Mouse (Mus musculus): Measurements from ENCODE around the gene Igll1. TPM values are rescaled to one million over a fixed set of nuclear protein-coding genes. Genes with fewer than 3 reads are reported as not detected.

Gene Igll1
- 0.25 TPM in 1 of 2 replicates, not detected in the other for polyA plus RNA-seq (2012; rRNA removed)

DNA sequence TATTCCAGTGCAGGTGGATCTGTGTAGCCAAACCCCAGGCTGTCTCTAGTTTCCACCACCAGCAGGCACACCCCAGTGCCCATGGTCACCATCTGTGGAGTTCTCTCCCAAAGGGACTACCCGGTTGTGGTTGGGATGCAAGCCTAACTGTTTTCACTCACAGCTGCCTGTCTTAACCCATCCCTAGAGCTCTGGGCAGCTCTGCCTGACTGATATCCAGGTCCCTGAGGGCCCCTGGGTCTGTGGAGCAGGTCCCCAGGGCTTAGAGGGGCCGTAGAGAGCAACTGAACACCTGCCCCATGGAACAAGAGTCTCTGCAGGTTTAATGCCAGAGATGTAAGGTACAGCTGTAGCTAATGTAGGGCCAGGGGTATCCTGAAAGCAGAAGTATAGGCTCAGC lies at the start of gene Igll1:
Gene Igll1, minus strand, starts transcription at position 8 of the 400 bp plus-strand sequence.
- Histone ChIP-seq H3K27me3 (ENCODE audit: control insufficient read depth, insufficient read depth, low read length) (no peaks in the 10 kb centered on the region), H3K4me1 (ENCODE audit: control insufficient read depth, insufficient read depth, insufficient read length) (peaks cover 4% of the 10 kb centered on the region; the same call in 1 of the 2 replicates), H3K27ac (ENCODE audit: insufficient read depth, low read length) (no peak within 1 kb of the TSS), H3K4me3 (ENCODE audit: extremely low read depth, insufficient read depth, insufficient read length) (no peak within 1 kb of the TSS), H3K36me3 (ENCODE audit: control insufficient read depth, insufficient read depth, low read length) (no peaks in the 10 kb centered on the region)
- DNase-seq (ENCODE audit: low read depth in 1 of 2, low spot score in 2 of 2), result no peak
- TF ChIP-seq CTCF (IDR thresholded peaks at IDR 0.05; ENCODE audit: extremely low read depth, insufficient read depth, insufficient read length, insufficient replicate concordance), result no peak
- no peak for TF ChIP-seq POLR2A (IDR thresholded peaks at IDR 0.05; ENCODE audit: low read depth, low read length)
- 32% methylated on average over 2 of the region's 2 CpGs for WGBS

DNA sequence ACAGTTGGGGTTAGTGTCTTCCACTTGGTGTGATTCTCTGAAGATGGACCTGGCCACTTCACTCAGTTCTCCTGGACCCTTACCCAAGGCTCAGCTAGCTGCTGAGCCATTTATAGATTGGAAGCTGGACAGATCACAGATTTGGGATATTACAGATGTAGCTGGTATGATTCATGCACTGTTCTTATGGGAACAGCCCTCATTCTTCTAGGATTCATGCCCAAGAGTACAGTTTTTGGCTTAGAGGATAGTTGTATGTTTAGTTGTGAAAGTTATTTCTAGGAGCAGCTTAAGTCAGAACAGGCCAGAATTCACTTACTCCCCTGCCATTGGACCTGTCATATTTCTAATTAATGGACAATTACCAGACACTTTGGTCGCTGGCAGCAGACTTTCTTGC lies 49.7 kb upstream of the Igll1 start:
- H3K27me3 ChIP-seq (ENCODE audit: control insufficient read depth, insufficient read depth, low read length), result no peaks in the 10 kb centered on the region
- H3K4me3 ChIP-seq (ENCODE audit: extremely low read depth, insufficient read depth, insufficient read length), result no peak overlapping the region
- H3K4me1 ChIP-seq (ENCODE audit: control insufficient read depth, insufficient read depth, insufficient read length), result no peaks in the 10 kb centered on the region
- peaks cover 13% of the 10 kb centered on the region for H3K36me3 ChIP-seq (ENCODE audit: control insufficient read depth, insufficient read depth, low read length)
- TF ChIP-seq POLR2A (IDR thresholded peaks at IDR 0.05; ENCODE audit: low read depth, low read length) (no peak), CTCF (IDR thresholded peaks at IDR 0.05; ENCODE audit: extremely low read depth, insufficient read depth, insufficient read length, insufficient replicate concordance) (no peak)
- no peak for DNase-seq (ENCODE audit: low read depth in 1 of 2, low spot score in 2 of 2)
- no peak overlapping the region for H3K27ac ChIP-seq (ENCODE audit: insufficient read depth, low read length)
- WGBS, result 95% methylated on average over 1 of the region's 1 CpGs

- Histone ChIP-seq H3K4me3 (ENCODE audit: extremely low read depth, insufficient read depth, insufficient read length) (no peak overlapping the region), H3K27ac (ENCODE audit: insufficient read depth, low read length) (no peak overlapping the region), H3K36me3 (ENCODE audit: control insufficient read depth, insufficient read depth, low read length) (peaks cover 10% of the 10 kb centered on the region), H3K27me3 (ENCODE audit: control insufficient read depth, insufficient read depth, low read length) (no peaks in the 10 kb centered on the region), H3K4me1 (ENCODE audit: control insufficient read depth, insufficient read depth, insufficient read length) (no peaks in the 10 kb centered on the region)
- no peak for TF ChIP-seq POLR2A (IDR thresholded peaks at IDR 0.05; ENCODE audit: low read depth, low read length)
- peak; percentile 92; the same call in 1 of the 2 replicates for TF ChIP-seq CTCF (IDR thresholded peaks at IDR 0.05; ENCODE audit: extremely low read depth, insufficient read depth, insufficient read length, insufficient replicate concordance)
- 58% methylated on average over 13 of the region's 13 CpGs for WGBS
- peak; percentile 23 to 68 for DNase-seq (ENCODE audit: low read depth in 1 of 2, low spot score in 2 of 2)
Observed at GRCm38 (mm10) chr16:16911641-16912597, 48.1 kb upstream of the Igll1 start.

- 54% methylated on average over 6 of the region's 6 CpGs for WGBS
Observed at GRCm38 (mm10) chr16:16907799-16908198, 44.0 kb upstream of the Igll1 start.

DNA sequence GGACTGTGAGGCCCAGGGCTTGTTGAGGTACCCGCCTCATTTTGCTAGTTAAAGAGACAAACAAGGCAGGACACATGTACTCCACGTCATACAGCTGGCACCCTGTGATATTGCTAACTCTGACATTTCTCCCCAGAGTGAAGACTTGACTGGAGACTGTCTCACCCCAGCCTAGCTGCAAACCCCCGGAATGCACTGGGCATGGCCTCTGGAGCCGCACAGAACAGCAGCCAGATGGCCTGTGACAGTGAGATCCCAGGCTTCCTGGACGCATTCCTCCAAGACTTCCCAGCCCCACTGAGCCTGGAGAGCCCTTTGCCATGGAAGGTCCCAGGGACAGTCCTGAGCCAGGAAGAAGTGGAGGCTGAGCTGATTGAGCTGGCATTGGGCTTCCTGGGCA lies 39.4 kb upstream of the Igll1 start:
- 87% methylated on average over 5 of the region's 5 CpGs for WGBS
- Histone ChIP-seq H3K4me3 (ENCODE audit: extremely low read depth, insufficient read depth, insufficient read length) (no peak overlapping the region), H3K27ac (ENCODE audit: insufficient read depth, low read length) (no peak overlapping the region), H3K27me3 (ENCODE audit: control insufficient read depth, insufficient read depth, low read length) (no peaks in the 10 kb centered on the region), H3K4me1 (ENCODE audit: control insufficient read depth, insufficient read depth, insufficient read length) (no peaks in the 10 kb centered on the region), H3K36me3 (ENCODE audit: control insufficient read depth, insufficient read depth, low read length) (peaks cover 12% of the 10 kb centered on the region)
- DNase-seq (ENCODE audit: low read depth in 1 of 2, low spot score in 2 of 2), result no peak
- TF ChIP-seq POLR2A (IDR thresholded peaks at IDR 0.05; ENCODE audit: low read depth, low read length) (no peak), CTCF (IDR thresholded peaks at IDR 0.05; ENCODE audit: extremely low read depth, insufficient read depth, insufficient read length, insufficient replicate concordance) (no peak)

More at GRCm38 (mm10) chr16:16907799-16908198, 44.0 kb upstream of the Igll1 start:
- peaks cover 13% of the 10 kb centered on the region for H3K36me3 ChIP-seq (ENCODE audit: control insufficient read depth, insufficient read depth, low read length)
- H3K27me3 ChIP-seq (ENCODE audit: control insufficient read depth, insufficient read depth, low read length), result no peaks in the 10 kb centered on the region
- peak overlapping the region; percentile 46 for H3K27ac ChIP-seq (ENCODE audit: insufficient read depth, low read length)
- no peak overlapping the region for H3K4me3 ChIP-seq (ENCODE audit: extremely low read depth, insufficient read depth, insufficient read length)
- H3K4me1 ChIP-seq (ENCODE audit: control insufficient read depth, insufficient read depth, insufficient read length), result no peaks in the 10 kb centered on the region
- TF ChIP-seq POLR2A (IDR thresholded peaks at IDR 0.05; ENCODE audit: low read depth, low read length) (no peak), CTCF (IDR thresholded peaks at IDR 0.05; ENCODE audit: extremely low read depth, insufficient read depth, insufficient read length, insufficient replicate concordance) (no peak)
- no peak for DNase-seq (ENCODE audit: low read depth in 1 of 2, low spot score in 2 of 2)

DNA sequence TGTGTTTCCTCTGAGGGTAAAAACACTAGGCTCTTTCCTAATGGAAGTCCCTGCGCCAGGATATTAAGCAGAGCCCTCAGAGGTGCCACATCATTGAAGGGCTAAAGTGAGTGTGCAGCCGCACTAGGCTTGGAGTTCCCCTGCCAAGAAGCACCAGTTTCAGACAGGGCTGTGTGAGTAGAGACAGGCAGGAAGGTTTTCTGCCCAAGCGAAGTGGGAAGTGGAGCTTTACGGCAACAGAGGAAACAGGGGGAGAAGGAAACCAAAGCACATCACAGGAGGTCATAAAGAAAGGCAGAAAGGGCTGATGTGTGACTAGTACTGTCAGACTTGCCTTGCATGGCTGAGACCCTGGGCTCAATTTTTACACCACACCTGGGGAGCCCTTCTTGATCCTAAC lies 38.5 kb upstream of the Igll1 start:
- no peak for DNase-seq (ENCODE audit: low read depth in 1 of 2, low spot score in 2 of 2)
- Histone ChIP-seq H3K4me3 (ENCODE audit: extremely low read depth, insufficient read depth, insufficient read length) (no peak overlapping the region), H3K27me3 (ENCODE audit: control insufficient read depth, insufficient read depth, low read length) (no peaks in the 10 kb centered on the region), H3K4me1 (ENCODE audit: control insufficient read depth, insufficient read depth, insufficient read length) (0 out of 2 replicates have a peak, but pooled peaks cover 2% of the 10 kb centered on the region), H3K27ac (ENCODE audit: insufficient read depth, low read length) (no peak overlapping the region), H3K36me3 (ENCODE audit: control insufficient read depth, insufficient read depth, low read length) (peaks cover 9% of the 10 kb centered on the region)
- 47% methylated on average over 4 of the region's 4 CpGs for WGBS
- TF ChIP-seq CTCF (IDR thresholded peaks at IDR 0.05; ENCODE audit: extremely low read depth, insufficient read depth, insufficient read length, insufficient replicate concordance), result no peak
- TF ChIP-seq POLR2A (IDR thresholded peaks at IDR 0.05; ENCODE audit: low read depth, low read length), result no peak

Data from spleen, adult 2 months (tissue).